Mouse (Mus musculus): ENCODE results near the gene Smim24.
A peak's percentile ranks its signal among the peaks of the same experiment; 100 is the strongest.

Smim24 gene

DNA sequence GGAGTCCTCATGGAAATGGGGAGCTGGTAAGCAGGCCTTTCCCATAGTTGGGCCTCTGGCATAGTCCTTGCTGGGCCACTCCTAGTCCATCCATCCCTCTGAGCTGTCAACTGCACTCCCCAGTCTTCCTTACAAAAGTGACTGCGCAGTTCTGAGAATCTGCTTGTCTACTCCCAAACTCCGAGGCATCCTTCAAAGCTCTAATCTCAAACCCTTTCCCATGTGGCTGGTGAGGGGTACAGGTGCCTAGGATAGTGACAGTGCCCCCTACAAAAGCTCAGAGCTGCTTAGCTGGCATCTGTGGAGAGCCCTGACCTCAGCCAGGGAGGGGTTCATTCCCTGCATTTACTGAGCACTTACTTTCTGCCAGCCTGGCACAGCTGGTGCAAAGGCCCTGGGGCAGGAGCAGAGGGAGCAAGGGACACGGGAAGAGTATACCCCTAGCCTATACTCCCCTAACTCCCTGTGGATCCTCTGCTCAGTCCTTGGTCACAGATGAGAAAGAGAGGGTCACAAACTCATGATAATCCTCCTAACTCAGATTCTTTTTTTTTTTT is 29.9 kb downstream of the Smim24 start:
- no peak for DNase-seq (ENCODE audit: low spot score in 2 of 2)

DNA sequence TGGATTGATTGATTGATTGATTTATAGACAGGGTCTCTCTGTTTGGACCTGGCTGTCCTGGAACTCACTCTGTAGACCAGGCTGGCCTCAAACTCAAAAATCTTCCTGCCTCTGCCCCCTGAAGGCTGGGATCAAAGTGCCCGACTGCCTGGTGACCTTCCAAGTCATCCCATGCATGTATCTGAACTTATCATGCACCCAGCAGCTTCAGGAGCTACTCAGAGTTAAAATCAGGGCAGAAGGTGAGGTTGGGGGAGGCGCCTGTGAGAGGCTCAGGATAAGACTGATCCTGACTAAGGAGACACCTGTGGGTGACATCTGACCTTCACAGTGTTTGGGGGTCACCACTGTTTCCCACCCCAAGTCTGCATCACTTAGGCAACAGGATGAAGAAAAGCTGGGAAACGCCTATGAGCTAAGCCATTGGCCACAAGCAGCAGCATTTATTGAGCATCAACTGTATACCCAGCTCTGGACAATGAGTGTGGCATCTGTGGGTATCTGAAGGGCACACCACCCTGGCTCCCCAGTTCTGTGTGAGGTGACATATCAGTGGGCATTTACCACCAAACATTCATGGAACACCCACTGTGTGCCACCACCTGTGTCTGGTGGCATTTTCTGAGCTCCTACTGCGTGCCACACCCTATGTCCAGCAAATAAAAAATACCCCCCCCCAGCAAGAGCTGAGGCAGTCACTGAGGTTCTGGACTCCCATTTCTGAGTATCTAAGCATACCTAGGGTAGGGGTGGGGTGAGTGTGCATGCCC is 30.8 kb downstream of the Smim24 start:
- DNase-seq (ENCODE audit: low spot score in 2 of 2), result no peak

- DNase-seq (ENCODE audit: low spot score in 2 of 2), result no peak
Measured at GRCm38 (mm10) chr10:81424246-81425051, 31.6 kb downstream of the Smim24 start.

- DNase-seq (ENCODE audit: low spot score in 2 of 2), result no peak
Measured at GRCm38 (mm10) chr10:81425236-81425850, 32.5 kb downstream of the Smim24 start.

GRCm38 (mm10) chr10:81426081-81426671 is 33.3 kb downstream of the Smim24 start:
- DNase-seq (ENCODE audit: low spot score in 2 of 2), result no peak

DNA sequence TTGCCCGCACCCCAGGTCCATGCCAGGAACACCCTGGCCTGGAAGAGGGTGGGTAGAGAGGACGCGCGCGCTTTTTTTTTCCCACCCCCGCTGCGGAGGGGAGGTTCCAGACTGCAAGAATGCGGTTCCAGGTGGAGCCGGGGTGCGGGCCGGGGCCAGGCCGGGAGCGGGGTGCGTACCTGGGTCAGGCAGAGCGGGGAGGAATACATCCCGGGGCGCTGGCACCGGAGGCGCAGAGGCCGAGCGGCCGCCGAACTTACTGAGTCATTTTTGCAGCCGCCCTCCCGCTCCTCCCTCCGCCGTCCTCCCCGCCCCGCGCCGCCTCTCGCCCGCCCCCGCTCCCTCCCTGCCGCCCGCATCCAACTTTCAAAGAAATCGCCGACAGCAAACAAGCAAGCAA is 34.0 kb downstream of the Smim24 start:
- DNase-seq (ENCODE audit: low spot score in 2 of 2), result no peak

DNA sequence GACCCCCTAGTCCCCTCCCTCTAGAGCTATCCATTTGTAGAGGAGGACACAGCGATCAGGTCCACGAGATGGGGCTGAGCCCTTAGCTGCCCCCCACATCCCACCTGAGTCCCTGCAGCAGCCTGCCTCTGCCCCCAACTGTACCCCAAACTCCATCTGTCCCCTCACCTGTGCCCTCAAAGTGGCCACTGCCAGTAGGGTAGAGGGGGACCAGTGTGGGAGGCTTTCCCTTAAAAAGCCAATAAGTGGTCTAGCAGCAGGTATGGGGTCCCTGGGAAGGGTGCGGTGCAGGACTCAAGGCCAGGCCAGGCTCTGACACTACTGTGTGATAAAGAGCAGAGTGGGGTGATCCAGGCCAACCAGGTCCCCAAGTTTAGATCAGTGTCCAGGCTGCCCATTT is 34.5 kb downstream of the Smim24 start:
- DNase-seq (ENCODE audit: low spot score in 2 of 2), result no peak

- DNase-seq (ENCODE audit: low spot score in 2 of 2), result no peak
Measured at GRCm38 (mm10) chr10:81427804-81428506, 35.1 kb downstream of the Smim24 start.

- no peak for DNase-seq (ENCODE audit: low spot score in 2 of 2)
Measured at GRCm38 (mm10) chr10:81428507-81428870, 35.6 kb downstream of the Smim24 start.

DNA sequence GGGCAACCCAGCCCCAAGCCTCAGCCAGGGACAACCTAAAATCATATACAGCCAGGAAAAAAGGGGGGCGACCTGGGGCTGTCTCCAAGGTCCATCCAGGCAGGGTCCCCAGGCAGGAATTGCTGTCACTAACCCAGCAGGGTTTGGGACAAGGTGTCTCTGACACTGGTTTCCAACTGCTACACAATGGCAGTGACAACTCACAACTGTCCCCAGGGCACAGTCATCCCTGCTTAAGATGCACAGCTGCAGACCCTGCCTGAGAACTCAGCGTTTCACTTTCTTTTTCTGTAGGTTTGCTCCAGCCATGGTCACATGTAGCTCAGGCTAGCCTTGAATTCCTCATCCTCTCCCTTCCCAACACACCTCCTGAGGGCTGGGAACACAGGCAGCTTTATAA is 36.2 kb downstream of the Smim24 start:
- DNase-seq (ENCODE audit: low spot score in 2 of 2), result no peak

- peak in 1 of 2 experiments; percentile 70 for DNase-seq (ENCODE audit: low spot score in 2 of 2)
Measured at GRCm38 (mm10) chr10:81429605-81430061, 36.8 kb downstream of the Smim24 start.

- DNase-seq (ENCODE audit: low spot score in 2 of 2), result peak; percentile 65 to 78
Measured at GRCm38 (mm10) chr10:81430141-81430830, 37.4 kb downstream of the Smim24 start.

DNA sequence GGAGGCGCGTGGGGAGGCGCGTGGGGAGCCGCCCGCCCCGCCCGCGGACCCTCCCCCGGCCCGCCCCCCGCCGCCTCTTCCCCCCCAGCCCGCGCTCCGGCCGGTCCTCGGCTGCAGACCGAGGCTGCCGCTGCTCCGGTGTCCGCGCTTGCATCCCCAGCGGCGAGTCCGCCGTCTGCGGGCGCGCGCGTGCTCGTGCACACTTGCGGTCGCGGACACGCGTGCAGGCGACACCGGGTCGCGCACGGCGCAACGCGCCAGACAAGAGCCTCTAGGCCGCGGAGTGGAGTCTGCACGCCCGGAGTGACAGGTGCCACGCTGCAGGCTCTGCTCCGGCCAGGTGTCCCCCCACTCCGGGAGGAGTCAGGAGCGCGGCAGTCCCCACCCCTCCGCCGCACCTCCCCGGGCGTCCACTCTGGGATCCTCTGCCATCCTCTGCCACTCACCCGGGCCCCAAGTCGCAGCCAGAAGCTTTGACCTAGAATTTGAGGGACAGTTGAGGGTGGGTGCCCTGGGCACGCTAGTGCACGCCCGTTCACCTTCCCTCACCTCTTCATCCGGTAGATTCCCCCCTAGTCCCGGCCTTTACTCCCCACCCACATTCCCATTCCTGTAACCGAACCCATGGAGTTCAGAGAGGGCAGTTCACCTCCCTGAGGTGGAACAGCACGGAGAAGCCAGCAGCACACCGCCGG is 38.1 kb downstream of the Smim24 start:
- peak; percentile 56 to 66 for DNase-seq (ENCODE audit: low spot score in 2 of 2)

- no peak for DNase-seq (ENCODE audit: low spot score in 2 of 2)
Measured at GRCm38 (mm10) chr10:81431526-81432168, 38.8 kb downstream of the Smim24 start.

- DNase-seq (ENCODE audit: low spot score in 2 of 2), result no peak
Measured at GRCm38 (mm10) chr10:81432169-81432867, 39.5 kb downstream of the Smim24 start.

- DNase-seq (ENCODE audit: low spot score in 2 of 2), result peak; percentile 92 to 96
Measured at GRCm38 (mm10) chr10:81432868-81433262, 40.0 kb downstream of the Smim24 start.

DNA sequence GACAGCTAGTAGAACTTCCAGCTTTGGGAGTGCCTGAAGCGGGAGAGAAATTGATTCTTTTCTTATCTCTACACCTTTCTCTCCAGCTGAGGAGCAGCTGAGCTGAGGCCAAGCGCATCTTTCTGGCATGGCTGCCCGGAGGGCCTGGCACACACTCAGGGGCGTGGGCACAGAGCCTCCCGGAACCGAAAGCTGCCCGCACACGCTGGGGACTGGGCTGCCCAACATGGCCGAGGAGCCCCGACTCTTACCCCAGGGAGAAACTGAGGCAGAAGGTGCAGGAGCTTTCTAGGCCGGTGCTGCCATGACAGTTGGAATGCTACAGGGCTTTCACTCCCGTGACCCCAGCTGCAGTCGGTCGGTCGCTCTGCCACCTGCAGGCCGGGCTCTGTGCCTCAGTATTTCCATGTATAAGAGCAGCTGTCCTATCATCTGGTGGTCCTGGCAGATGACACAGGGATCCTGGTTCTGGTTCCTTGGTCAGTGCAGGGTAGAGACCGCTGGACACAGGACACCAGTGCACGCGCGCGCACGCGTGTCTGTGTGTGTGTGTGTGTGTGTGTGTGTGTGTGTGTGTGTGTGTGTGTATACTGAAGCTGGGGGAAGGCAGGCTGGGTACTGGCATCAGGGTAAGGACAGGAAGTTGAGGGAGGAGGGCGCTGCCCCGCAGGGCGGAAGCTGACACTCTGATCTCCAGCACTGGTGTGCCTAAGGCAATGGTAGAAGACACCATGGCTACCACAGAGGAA is 40.9 kb downstream of the Smim24 start:
- no peak for DNase-seq (ENCODE audit: low spot score in 2 of 2)

Data from right cerebral cortex, postnatal 36 days (tissue).